Mouse (Mus musculus) layer of hippocampus, adult 9-10 months (tissue): ENCODE results near the gene Vps35l.

Source experiments
- DNase-seq: peaks from one replicate; pipeline ENCODE4 v3.0.0; 2022; ENCODE audit warnings: low spot score

Vps35l gene

GRCm38 (mm10) chr7:118777598-118778394 is 37.8 kb downstream of the Vps35l start:
- peak; percentile 35 for DNase-seq

GRCm38 (mm10) chr7:118778561-118778960 is 38.5 kb downstream of the Vps35l start:
- DNase-seq: peak; percentile 82

GRCm38 (mm10) chr7:118783305-118784001 is 43.4 kb downstream of the Vps35l start:
- no peak for DNase-seq

- no peak for DNase-seq
Observed at GRCm38 (mm10) chr7:118786091-118786490, 46.1 kb downstream of the Vps35l start.

- DNase-seq: no peak
Observed at GRCm38 (mm10) chr7:118787326-118787725, 47.3 kb downstream of the Vps35l start.

GRCm38 (mm10) chr7:118788481-118788880 is 48.5 kb downstream of the Vps35l start:
- DNase-seq: no peak

GRCm38 (mm10) chr7:118790292-118790691 is 50.3 kb downstream of the Vps35l start:
- no peak for DNase-seq

- DNase-seq: no peak
Observed at GRCm38 (mm10) chr7:118793899-118794298, 53.9 kb downstream of the Vps35l start.

GRCm38 (mm10) chr7:118795779-118796178 is 55.8 kb downstream of the Vps35l start:
- DNase-seq: no peak

GRCm38 (mm10) chr7:118796838-118797237 is 56.8 kb downstream of the Vps35l start:
- DNase-seq: no peak

- DNase-seq: no peak
Observed at GRCm38 (mm10) chr7:118797600-118797999, 57.6 kb downstream of the Vps35l start.

GRCm38 (mm10) chr7:118798105-118798570 is 58.1 kb downstream of the Vps35l start:
- no peak for DNase-seq

- DNase-seq: no peak
Observed at GRCm38 (mm10) chr7:118800112-118800734, 60.2 kb downstream of the Vps35l start.

- DNase-seq: no peak
Observed at GRCm38 (mm10) chr7:118801791-118802190, 61.8 kb downstream of the Vps35l start.

GRCm38 (mm10) chr7:118803425-118803824 is 63.4 kb downstream of the Vps35l start:
- no peak for DNase-seq

GRCm38 (mm10) chr7:118806631-118807411 is 66.8 kb downstream of the Vps35l start:
- no peak for DNase-seq

- no peak for DNase-seq
Observed at GRCm38 (mm10) chr7:118807899-118808298, 67.9 kb downstream of the Vps35l start.

- no peak for DNase-seq
Observed at GRCm38 (mm10) chr7:118811407-118812106, 71.5 kb downstream of the Vps35l start.

GRCm38 (mm10) chr7:118813592-118813991 is 73.6 kb downstream of the Vps35l start:
- DNase-seq: no peak

- DNase-seq: no peak
Observed at GRCm38 (mm10) chr7:118816275-118816674, 76.2 kb downstream of the Vps35l start.

GRCm38 (mm10) chr7:118817741-118818140 is 77.7 kb downstream of the Vps35l start:
- no peak for DNase-seq
